Comparison of ENCODE assay signal across 8 mouse cellular contexts in genomic region chr7:4479674-4480073, GRCm38 (mm10). TPM values are rescaled to one million over a fixed set of nuclear protein-coding genes. Genes with fewer than 3 reads are reported as not detected.
A peak's percentile ranks its signal among the peaks of the same experiment; 100 is the strongest.
DNase-seq lines count a peak whose midpoint lies in the region; ATAC-seq lines count a peak whose summit lies in the region.

No protein-coding gene starts in this region.

- H3K9me3 ChIP-seq in heart, embryonic 14.5 days (ENCODE audit: control insufficient read depth, low read length): no peaks in the 10 kb centered on the region
- H3K9me3 ChIP-seq in limb, embryonic 12.5 days: no peaks in the 10 kb centered on the region

- H3K27me3 ChIP-seq in heart, embryonic 14.5 days (ENCODE audit: control insufficient read depth, insufficient read depth, low read length): no peaks in the 10 kb centered on the region
- peaks cover 25% of the 10 kb centered on the region for H3K27me3 ChIP-seq in limb, embryonic 12.5 days

- H3K9ac ChIP-seq in heart, embryonic 14.5 days (ENCODE audit: low read length): no peak overlapping the region
- no peak overlapping the region for H3K9ac ChIP-seq in limb, embryonic 12.5 days (replicated peaks)

- no peak overlapping the region for H3K4me3 ChIP-seq in heart, embryonic 14.5 days (ENCODE audit: control insufficient read depth in 1 of 2, insufficient read depth in 1 of 2, low read depth in 1 of 2, low read length in 2 of 2)
- 0 out of 2 replicates have a peak overlapping the region, but pooled peaks have one; percentile 51 for H3K4me3 ChIP-seq in limb, embryonic 12.5 days (replicated peaks)

- no peak overlapping the region for H3K27ac ChIP-seq in heart, embryonic 14.5 days (replicated peaks in 1 of 2; ENCODE audit: control insufficient read depth in 1 of 2, insufficient read depth in 1 of 2, low read depth in 2 of 2, low read length in 2 of 2)
- no peak overlapping the region for H3K27ac ChIP-seq in limb, embryonic 12.5 days

- peak; percentile 47 for DNase-seq in cerebellum, adult 8-10 months
- DNase-seq in 416B (ENCODE audit: low read depth): peak; percentile 57
- DNase-seq in brain, adult 2 months (ENCODE audit: low read depth, low spot score): peak; percentile 79
- DNase-seq in right cerebral cortex, adult 2 months (ENCODE audit: low spot score in 2 of 2): peak; percentile 49 to 50
- DNase-seq in layer of hippocampus, adult 9-11 months: no peak

- H3K4me2 ChIP-seq in heart, embryonic 14.5 days (ENCODE audit: low read length): peak overlapping the region; percentile 89; the same call in 1 of the 2 replicates
- peak overlapping the region; percentile 76; the same call in 1 of the 2 replicates for H3K4me2 ChIP-seq in limb, embryonic 12.5 days

- H3K4me1 ChIP-seq in heart, embryonic 14.5 days (ENCODE audit: control insufficient read depth in 2 of 2, insufficient read depth in 2 of 2, low read length in 2 of 2): peaks cover 7 to 19% of the 10 kb centered on the region in 2 experiments
- peaks cover 19% of the 10 kb centered on the region for H3K4me1 ChIP-seq in limb, embryonic 12.5 days (replicated peaks)

- no peak for ATAC-seq in cerebellum, adult (ENCODE audit: insufficient number of reproducible peaks, low FRiP score, low TSS enrichment)
- ATAC-seq in heart, embryonic 14.5 days (ENCODE audit: insufficient number of reproducible peaks, insufficient read depth, low FRiP score, low read depth): no peak
- ATAC-seq in limb, embryonic 12.5 days (ENCODE audit: insufficient number of reproducible peaks, insufficient read depth, low FRiP score, low TSS enrichment, low read depth): no peak

- 21% methylated on average over 6 of the region's 6 CpGs for WGBS in heart, embryonic 14.5 days
- 32% methylated on average over 6 of the region's 6 CpGs for WGBS in limb, embryonic 12.5 days

- H3K36me3 ChIP-seq in heart, embryonic 14.5 days (ENCODE audit: control insufficient read depth, insufficient read depth, low read length): peaks cover 44% of the 10 kb centered on the region
- peaks cover 40% of the 10 kb centered on the region for H3K36me3 ChIP-seq in limb, embryonic 12.5 days

RNA-seq across cellular contexts. Expression of gene Eps8l1, which starts 19.2 kb away (rescaled TPM):
- polyA plus RNA-seq in heart, embryonic 14.5 days (2014; fragmentation: Nextera tagmentation; extraction: Ambion mirVana): 2.1 and 4.7 TPM in 2 replicates
- 6.2 and 6.4 TPM in 2 replicates for polyA plus RNA-seq in limb, embryonic 12.5 days (2016; fragmentation: Nextera tagmentation; extraction: Ambion mirVana)

RNA-seq across cellular contexts. Expression of gene Ppp1r12c, which starts 21.8 kb away (rescaled TPM):
- polyA plus RNA-seq in heart, embryonic 14.5 days (2014; fragmentation: Nextera tagmentation; extraction: Ambion mirVana): 41.7 and 47.7 TPM in 2 replicates
- 65.3 and 70.3 TPM in 2 replicates for polyA plus RNA-seq in limb, embryonic 12.5 days (2016; fragmentation: Nextera tagmentation; extraction: Ambion mirVana)

RNA-seq across cellular contexts. Expression of gene Rdh13, which starts 34.2 kb away (rescaled TPM):
- polyA plus RNA-seq in heart, embryonic 14.5 days (2014; fragmentation: Nextera tagmentation; extraction: Ambion mirVana): 29.5 and 30.7 TPM in 2 replicates
- 29.7 and 29.8 TPM in 2 replicates for polyA plus RNA-seq in limb, embryonic 12.5 days (2016; fragmentation: Nextera tagmentation; extraction: Ambion mirVana)

RNA-seq across cellular contexts. Expression of gene Tnnt1, which starts 36.5 kb away (rescaled TPM):
- 479 and 551 TPM in 2 replicates for polyA plus RNA-seq in heart, embryonic 14.5 days (2014; fragmentation: Nextera tagmentation; extraction: Ambion mirVana)
- 186 and 195 TPM in 2 replicates for polyA plus RNA-seq in limb, embryonic 12.5 days (2016; fragmentation: Nextera tagmentation; extraction: Ambion mirVana)

RNA-seq across cellular contexts. Expression of gene Tnni3, which starts 44.4 kb away (rescaled TPM):
- 2,958 and 3,056 TPM in 2 replicates for polyA plus RNA-seq in heart, embryonic 14.5 days (2014; fragmentation: Nextera tagmentation; extraction: Ambion mirVana)
- 4.3 and 5.7 TPM in 2 replicates for polyA plus RNA-seq in limb, embryonic 12.5 days (2016; fragmentation: Nextera tagmentation; extraction: Ambion mirVana)
